Mouse (Mus musculus) lung, adult 2 months (tissue): ENCODE measurements around the gene Pecr.

Experiments used
- CTCF ChIP-seq: fragments of 200-500 bp; IDR thresholded peaks from 2 replicates; pipeline ENCODE4 v1.5.1; 2011; ENCODE audit warnings: mild to moderate bottlenecking, low read length, control low read depth; ENCODE audit not compliant: insufficient read depth
- POLR2A ChIP-seq: fragments of 200-500 bp; IDR thresholded peaks from 2 replicates; pipeline ENCODE4 v1.6.1; 2011; ENCODE audit warnings: low read depth, mild to moderate bottlenecking, control low read depth, low read length, borderline replicate concordance; ENCODE audit errors: extremely low read depth

DNA sequence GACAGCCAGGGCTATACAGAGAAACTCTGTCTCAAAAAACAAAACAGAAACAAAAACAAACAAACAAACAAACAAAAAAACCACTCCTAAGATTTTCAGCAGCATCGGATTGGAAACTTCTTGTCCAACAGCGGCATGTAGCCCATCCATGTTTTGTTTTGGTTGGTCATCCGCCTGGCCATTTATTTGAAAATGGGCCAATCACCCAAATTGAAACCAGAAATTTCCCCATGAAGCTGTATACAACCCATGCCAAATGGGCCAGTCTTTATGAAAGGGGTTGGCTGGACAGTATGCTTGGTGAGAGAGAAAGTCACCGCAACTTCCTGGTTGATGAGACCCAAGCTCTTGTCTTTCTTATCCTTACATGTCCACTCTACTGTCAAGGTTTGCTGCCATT is 6.8 kb upstream of the Pecr start:
- no peak for TF ChIP-seq CTCF
- TF ChIP-seq POLR2A: no peak
